Mouse (Mus musculus) cerebellum, adult 2 months (tissue): Measurements from ENCODE around the gene Gm28539.

Experiments
- CTCF ChIP-seq: fragments of 200-500 bp; IDR thresholded peaks from 2 replicates; pipeline ENCODE4 v1.5.1; 2011; ENCODE audit warnings: low read depth, mild to moderate bottlenecking, control low read depth, low read length, moderate library complexity, borderline replicate concordance; ENCODE audit not compliant: insufficient read depth
- POLR2A ChIP-seq: fragments of 200-500 bp; IDR thresholded peaks from 2 replicates; pipeline ENCODE4 v1.6.1; 2011; ENCODE audit warnings: low read length, control low read depth, borderline replicate concordance; ENCODE audit not compliant: insufficient read depth

GRCm38 (mm10) chr16:18833486-18833885 lies 2.9 kb upstream of the Gm28539 start:
- TF ChIP-seq CTCF, result no peak
- no peak for TF ChIP-seq POLR2A
